Mouse (Mus musculus): ENCODE results near the gene Pacsin3. TPM values are rescaled to one million over a fixed set of nuclear protein-coding genes. Genes with fewer than 3 reads are reported as not detected.

Gene Pacsin3
- not detected in 2 replicates for total RNA-seq (2023)

DNA sequence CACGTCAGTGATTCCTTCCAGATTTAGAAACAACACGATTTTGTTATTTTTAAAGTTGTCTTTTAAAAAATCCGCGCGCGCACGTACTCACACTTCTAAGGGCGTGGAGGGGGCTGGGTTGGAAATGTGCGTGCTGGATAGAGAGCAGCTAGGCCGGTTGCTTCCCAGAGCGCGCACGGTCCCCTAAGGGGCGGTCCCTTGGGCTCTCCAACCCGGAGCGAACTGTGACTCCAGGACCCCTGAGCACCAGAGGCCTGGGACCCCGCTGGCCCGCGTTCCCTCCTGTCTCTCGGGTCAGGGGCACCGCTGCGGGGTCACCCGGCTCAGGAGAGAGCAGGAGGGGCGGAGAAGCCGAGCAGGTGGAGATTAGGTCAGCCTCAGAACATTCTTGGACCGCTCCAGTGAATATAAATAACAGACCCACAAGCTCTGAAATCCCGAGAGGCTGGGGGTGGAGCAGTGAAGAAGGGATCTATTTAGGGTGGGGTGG lies at the start of gene Pacsin3:
TSS of gene Pacsin3 (plus strand) at position 294 of the 490 bp plus-strand sequence.

DNA sequence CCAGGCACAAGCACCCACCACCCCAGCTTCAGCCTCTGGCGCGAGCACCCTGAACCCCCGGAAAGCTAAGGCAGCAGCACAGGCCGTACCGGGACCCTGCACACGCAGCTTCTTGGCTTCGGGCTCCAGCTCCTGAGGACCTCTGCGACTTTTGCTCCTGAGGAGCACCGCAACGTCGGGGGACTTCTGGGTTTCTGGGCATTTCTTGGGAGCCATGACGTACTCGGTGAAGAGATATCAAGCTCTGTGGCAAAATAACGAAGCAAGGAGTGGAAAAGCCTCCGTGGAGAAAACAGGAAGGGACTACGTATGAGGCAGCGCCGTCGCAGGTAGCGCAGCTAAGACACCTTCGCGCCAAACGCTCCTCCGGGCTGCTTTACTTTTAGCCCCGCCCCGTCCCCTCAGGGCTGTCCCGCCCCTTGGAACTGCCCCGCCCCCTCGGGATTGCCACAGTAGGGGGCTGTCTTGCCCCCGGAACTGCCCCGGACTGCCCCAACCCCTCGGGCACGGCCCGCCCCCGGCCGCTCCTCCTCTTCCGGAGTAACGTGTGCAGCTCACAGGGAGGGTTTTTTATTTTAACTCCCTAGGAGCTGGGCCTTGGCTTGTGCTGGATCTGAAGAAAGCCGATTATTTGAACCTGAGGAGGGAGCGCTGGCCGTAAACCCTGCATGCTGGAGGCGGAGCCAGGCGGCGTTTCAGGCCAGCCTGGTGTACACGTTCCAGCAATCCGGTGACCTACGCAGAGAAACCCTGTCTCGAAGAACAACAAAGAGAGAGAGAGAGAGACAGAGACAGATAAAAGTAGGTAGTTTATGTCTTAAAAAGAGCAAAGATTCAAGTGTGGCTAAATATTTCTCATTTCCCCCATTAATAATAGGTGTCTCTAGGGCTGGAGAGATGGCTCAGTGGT lies 18.9 kb upstream of the Pacsin3 start, which contains the start of gene Ddb2:
TSS of gene Ddb2 (minus strand) at position 382 of the 910 bp plus-strand sequence.

DNA sequence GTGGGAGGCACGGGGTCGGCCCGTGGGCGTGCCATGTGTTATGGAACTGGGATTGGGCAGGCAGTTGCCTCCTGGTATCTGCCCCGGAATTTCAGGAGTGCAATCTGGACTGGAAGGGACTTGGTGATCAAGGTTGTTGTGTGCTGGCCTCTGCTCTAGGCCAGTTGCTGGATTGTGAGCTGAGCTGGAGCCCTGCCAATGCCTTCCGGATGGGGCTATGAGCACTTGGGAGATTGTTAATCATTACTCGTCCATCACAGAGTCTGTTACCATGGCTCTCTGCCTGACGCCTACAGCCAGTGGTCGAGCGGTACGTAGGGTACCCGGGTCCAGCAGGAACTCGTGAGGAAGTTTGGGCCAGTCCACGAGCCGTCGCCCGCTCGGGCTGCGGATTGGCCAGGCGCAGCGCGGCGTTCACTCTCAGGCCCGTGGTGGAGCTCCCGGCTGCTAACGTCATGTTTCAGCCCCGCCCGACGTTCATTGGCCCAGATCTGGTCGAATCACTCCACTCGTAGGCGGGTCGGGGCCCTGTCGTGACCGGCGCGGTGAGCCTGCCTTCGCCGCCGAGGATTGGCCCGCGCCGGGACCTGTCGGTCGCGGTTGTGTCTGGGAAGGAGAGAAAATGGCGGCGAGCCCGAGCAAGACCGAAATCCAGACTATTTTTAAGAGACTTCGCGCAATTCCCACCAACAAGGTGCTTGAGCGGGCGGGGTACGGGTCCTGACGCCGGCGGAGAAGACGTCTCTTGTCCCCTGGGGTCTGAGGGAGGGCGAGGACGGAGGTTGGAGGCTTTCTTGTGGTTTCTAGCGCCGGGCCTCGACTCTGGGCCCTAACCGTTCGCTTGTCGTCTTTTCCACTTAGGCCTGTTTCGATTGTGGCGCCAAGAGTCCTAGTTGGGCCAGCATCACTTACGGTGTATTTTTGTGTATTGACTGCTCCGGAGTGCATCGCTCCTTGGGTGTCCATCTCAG lies 9.2 kb downstream of the Pacsin3 start, which contains the start of gene Arfgap2:
TSS of gene Arfgap2 (plus strand) at position 264 of the 971 bp plus-strand sequence.

Other genes with a start within 250 kb of the Pacsin3 start
- gene Rapsn, start 220.3 kb upstream of the Pacsin3 start, total RNA-seq (2023), result 0.44 and 0.64 TPM in 2 replicates
- 102 and 117 TPM in 2 replicates for gene Psmc3, start 201.9 kb upstream of the Pacsin3 start, total RNA-seq (2023)
- gene Slc39a13, start 185.5 kb upstream of the Pacsin3 start, total RNA-seq (2023), result 21.4 and 23.5 TPM in 2 replicates
- gene Spi1, start 173.6 kb upstream of the Pacsin3 start, total RNA-seq (2023), result 494 and 571 TPM in 2 replicates
- 2.2 and 2.8 TPM in 2 replicates for gene Mybpc3, start 137.8 kb upstream of the Pacsin3 start, total RNA-seq (2023)
- gene Madd, start 72.1 kb upstream of the Pacsin3 start, total RNA-seq (2023), result 42.8 and 60.3 TPM in 2 replicates
- 0.59 and 0.76 TPM in 2 replicates for gene Nr1h3, start 53.1 kb upstream of the Pacsin3 start, total RNA-seq (2023)
- gene Acp2, start 53.1 kb upstream of the Pacsin3 start, total RNA-seq (2023), result 13.5 and 16.4 TPM in 2 replicates
- gene Ddb2, start 19.0 kb upstream of the Pacsin3 start, total RNA-seq (2023), result 6.6 and 9.3 TPM in 2 replicates
- gene Arfgap2, start 9.0 kb downstream of the Pacsin3 start, total RNA-seq (2023), result 108 and 148 TPM in 2 replicates
- gene 1110051M20Rik, start 188.8 kb downstream of the Pacsin3 start, total RNA-seq (2023), result 2.7 and 5.2 TPM in 2 replicates
- 4.1 and 6.5 TPM in 2 replicates for gene Lrp4, start 201.6 kb downstream of the Pacsin3 start, total RNA-seq (2023)

Measured in neutrophil, adult 65 days (primary cell).